Mouse (Mus musculus) liver, embryonic 14.5 days (tissue): ENCODE data around the gene Ssb. TPM values are rescaled to one million over a fixed set of nuclear protein-coding genes. Genes with fewer than 3 reads are reported as not detected.

Experiments
- ATAC-seq: fragments of 200-750 bp; cut with Nextera tagmentation; 2 replicates; pipeline ENCODE4 v1.8.0; 2017; ENCODE audit warnings: moderate number of reproducible peaks, mild to moderate bottlenecking, moderate library complexity; ENCODE audit not compliant: insufficient read depth
- DNase-seq, 3 experiments: peaks; one replicate each; pipeline ENCODE4 v3.0.0-alpha.2; 2012 to 2013; ENCODE audit warnings: low read depth in 3 of 3, low spot score in 3 of 3
- H3K27ac ChIP-seq: fragments of 300-500 bp; sonication (generic); 2 replicates; pipeline ENCODE4 v1.5.1; 2014; ENCODE audit warnings: moderate library complexity, mild to moderate bottlenecking, control low read depth, inconsistent platforms
- H3K27me3 ChIP-seq: fragments of 300-500 bp; sonication (generic); 2 replicates; pipeline ENCODE4 v1.6.1; 2014; ENCODE audit warnings: mild to moderate bottlenecking, low read length, moderate library complexity; ENCODE audit not compliant: control insufficient read depth, insufficient read depth
- H3K36me3 ChIP-seq: fragments of 300-500 bp; sonication (generic); replicated peaks from 2 replicates; pipeline ENCODE4 v1.6.1; 2014; ENCODE audit warnings: low read depth; ENCODE audit not compliant: control insufficient read depth, insufficient read depth
- H3K4me1 ChIP-seq, 2 experiments: fragments of 200-500 bp in 1 of 2; fragments of 300-500 bp in 1 of 2; sonication (generic) in 1 of 2; replicated peaks; 2 replicates each; pipeline ENCODE4 v1.6.1; 2012 to 2014; ENCODE audit warnings: antibody characterized with exemption in 1 of 2, inconsistent platforms in 1 of 2, low read length in 1 of 2; ENCODE audit not compliant: control insufficient read depth in 2 of 2, insufficient read depth in 2 of 2
- H3K4me2 ChIP-seq: fragments of 300-500 bp; sonication (generic); 2 replicates; pipeline ENCODE4 v1.6.1; 2014; ENCODE audit warnings: low read depth, mild to moderate bottlenecking, control low read depth, moderate library complexity
- H3K4me3 ChIP-seq, 2 experiments: fragments of 200-500 bp in 1 of 2; fragments of 300-500 bp in 1 of 2; sonication (generic) in 1 of 2; 2 replicates each; pipeline ENCODE4 v1.5.1; 2012 to 2014; ENCODE audit warnings: low read depth in 2 of 2, low read length in 2 of 2, mild to moderate bottlenecking in 2 of 2, control low read depth in 1 of 2, inconsistent platforms in 1 of 2, moderate library complexity in 1 of 2; ENCODE audit not compliant: insufficient read depth in 1 of 2
- H3K9ac ChIP-seq: fragments of 300-500 bp; sonication (generic); replicated peaks from 2 replicates; pipeline ENCODE4 v1.6.1; 2014; ENCODE audit warnings: mild to moderate bottlenecking, control low read depth, moderate library complexity
- H3K9me3 ChIP-seq: fragments of 300-500 bp; sonication (generic); 2 replicates; pipeline ENCODE4 v1.6.1; 2016; ENCODE audit warnings: low read length, mixed read lengths; ENCODE audit not compliant: control insufficient read depth
- CTCF ChIP-seq: IDR thresholded peaks from 2 replicates; pipeline ENCODE4 v1.5.1; 2016; ENCODE audit warnings: antibody characterized with exemption, low read depth, control low read depth
- EP300 ChIP-seq: IDR thresholded peaks from 2 replicates; pipeline ENCODE4 v1.6.1; 2016; ENCODE audit warnings: antibody characterized with exemption, low read depth
- WGBS: fragments of 180-500 bp; shearing (Covaris S2); extraction: QIAGEN DNeasy Blood & Tissue Kit; methylation state at CpG from one replicate; pipeline ENCODE4 v1.1.7; 2014; ENCODE audit not compliant: insufficient replicate concordance; 5-methylcytosine and 5-hydroxymethylcytosine counted together
- polyA plus RNA-seq, 2 experiments: library from polyadenylated mRNA; depleted of rRNA in 1 of 2; stranded (reverse) in 1 of 2; unstranded in 1 of 2; fragments of >200 nt; fragmentation: Nextera tagmentation in 1 of 2; extraction: Ambion mirVana in 1 of 2; gene quantifications; 2 replicates each; pipeline versions ENCODE4 v1.2.1 to v1.2.3; 2012 to 2014

Gene Ssb
- polyA plus RNA-seq (2012; rRNA removed) = 26.2 and 76.5 TPM in 2 replicates
- polyA plus RNA-seq (2014; fragmentation: Nextera tagmentation; extraction: Ambion mirVana) = 161 and 170 TPM in 2 replicates

DNA sequence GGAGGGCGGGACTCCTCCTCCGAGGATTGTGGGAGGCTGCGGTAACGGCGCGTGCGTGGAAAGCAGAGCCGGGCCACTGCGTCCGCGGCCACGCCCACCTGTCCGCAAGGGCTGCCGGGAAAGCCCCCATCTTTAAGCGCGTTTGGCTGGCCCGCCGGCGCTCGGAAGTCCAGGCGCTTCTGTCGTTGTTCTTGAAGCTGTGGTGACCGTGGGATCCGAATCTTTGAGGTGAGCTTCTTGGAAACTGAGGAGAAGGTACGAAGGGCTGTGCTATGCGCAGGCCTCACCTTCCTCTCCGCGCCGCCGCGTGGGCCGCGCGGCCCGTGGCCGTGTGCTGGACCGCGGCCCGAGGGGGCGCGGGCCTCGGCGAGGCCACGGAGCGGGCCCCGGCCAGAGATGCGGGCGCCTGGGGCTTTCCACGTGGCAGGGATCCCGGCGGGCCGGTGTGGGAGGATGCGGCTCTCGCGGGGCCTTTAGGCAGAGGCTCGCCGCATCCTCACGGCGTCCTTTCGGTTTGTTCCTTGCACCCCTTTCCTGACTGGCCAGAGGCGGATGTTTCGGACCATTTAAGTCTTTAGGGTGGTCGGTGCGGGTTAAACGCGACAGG is at the start of gene Ssb:
Gene Ssb (plus strand): TSS at position 78 of the 607 bp plus-strand sequence.
- H3K9ac ChIP-seq = peak within 1 kb of the TSS; percentile 99
- no peaks in the 10 kb centered on the region for H3K27me3 ChIP-seq
- ATAC-seq (peak; percentile 95), DNase-seq (peak; percentile 85 to 87 (median 87))
- H3K36me3 ChIP-seq = peaks cover 9% of the 10 kb centered on the region
- H3K27ac ChIP-seq = peak within 1 kb of the TSS; percentile 82
- under 1% methylated on average over 60 of the region's 66 CpGs for WGBS
- H3K4me2 ChIP-seq = peak within 1 kb of the TSS; percentile 92
- no peaks in the 10 kb centered on the region for H3K9me3 ChIP-seq
- H3K4me3 ChIP-seq = peak within 1 kb of the TSS; percentile 96 to 100
- peaks cover 5% of the 10 kb centered on the region in 2 experiments; a peak in 3 of 4 replicates for H3K4me1 ChIP-seq
- TF ChIP-seq EP300 = no peak

DNA sequence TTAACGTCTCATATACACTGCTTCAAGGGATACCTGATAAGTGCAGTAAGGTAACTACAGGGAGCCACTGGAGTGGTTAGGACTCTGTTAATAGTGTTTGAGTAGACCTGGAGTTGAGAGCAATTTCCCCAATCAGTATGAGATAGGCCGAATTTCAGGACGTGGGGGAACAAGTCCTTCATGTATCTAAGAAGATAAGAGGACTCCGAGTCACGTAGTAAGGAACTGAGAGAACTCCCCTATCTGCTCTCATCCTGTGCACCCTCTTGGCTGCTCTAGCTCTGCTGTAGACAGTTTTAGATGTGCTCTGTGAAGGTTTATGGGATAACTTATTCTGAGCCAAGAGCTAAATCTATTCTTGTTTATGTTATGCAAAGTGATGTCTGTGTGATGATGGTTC is 44.8 kb upstream of the Ssb start:
- Histone ChIP-seq H3K27ac (peak overlapping the region; percentile 57), H3K36me3 (no peaks in the 10 kb centered on the region), H3K9me3 (no peaks in the 10 kb centered on the region), H3K9ac (no peak overlapping the region), H3K27me3 (no peaks in the 10 kb centered on the region), H3K4me2 (0 out of 2 replicates have a peak overlapping the region, but pooled peaks have one; percentile 25), H3K4me3 (no peak overlapping the region), H3K4me1 (peaks cover 28 to 43% of the 10 kb centered on the region in 2 experiments)
- TF ChIP-seq EP300 = peak; percentile 80
- TF ChIP-seq CTCF = no peak
- DNase-seq (peak in 1 of 3 experiments; percentile 61), ATAC-seq (peak; percentile 77)
- WGBS = 11% methylated on average over 5 of the region's 5 CpGs

DNA sequence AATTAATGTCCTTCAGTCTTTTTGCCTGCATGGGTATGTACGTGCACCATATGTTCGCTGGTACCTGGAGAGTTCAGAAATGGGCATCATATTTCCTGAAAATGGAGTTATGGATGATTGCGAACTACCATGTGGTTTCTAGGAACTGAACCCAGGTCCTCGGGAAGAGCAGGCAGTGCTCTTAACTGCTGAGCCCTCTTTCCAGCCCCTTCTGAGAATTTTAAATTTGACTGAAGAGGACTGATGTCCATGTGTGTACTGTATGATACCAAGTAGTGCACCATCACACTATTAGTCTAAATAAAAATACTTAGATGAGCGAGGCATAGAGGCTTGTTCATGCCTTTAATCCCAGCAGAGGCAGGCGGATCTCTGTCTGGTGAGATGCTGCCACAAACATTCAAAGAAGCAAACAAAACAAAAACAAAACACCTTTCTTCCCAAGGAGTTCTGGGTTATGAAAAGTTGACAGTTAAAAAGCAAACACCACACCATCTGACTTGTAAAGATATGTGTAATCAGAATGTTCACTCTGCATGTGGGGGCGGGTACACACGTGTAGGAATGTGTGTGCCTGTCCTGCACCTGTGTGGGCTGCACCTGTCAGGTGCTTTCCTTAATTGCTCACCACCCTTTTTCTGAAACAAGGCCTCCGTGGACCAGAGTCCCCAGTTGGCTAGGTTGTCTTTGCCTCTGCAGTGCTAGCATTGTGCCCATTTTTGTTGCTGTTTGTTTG is 42.8 kb upstream of the Ssb start:
- TF ChIP-seq CTCF = no peak
- peak; percentile 92 for TF ChIP-seq EP300
- Histone ChIP-seq H3K27me3 (no peaks in the 10 kb centered on the region), H3K9ac (no peak overlapping the region; the same call in 1 of the 2 replicates), H3K4me1 (peaks cover 28 to 46% of the 10 kb centered on the region in 2 experiments), H3K4me3 (no peak overlapping the region), H3K36me3 (no peaks in the 10 kb centered on the region), H3K9me3 (no peaks in the 10 kb centered on the region), H3K27ac (peak overlapping the region; percentile 71), H3K4me2 (peak overlapping the region; percentile 16)
- 41% methylated on average over 9 of the region's 9 CpGs for WGBS
- ATAC-seq (peak; percentile 67), DNase-seq (peak in 1 of 3 experiments; percentile 69)

DNA sequence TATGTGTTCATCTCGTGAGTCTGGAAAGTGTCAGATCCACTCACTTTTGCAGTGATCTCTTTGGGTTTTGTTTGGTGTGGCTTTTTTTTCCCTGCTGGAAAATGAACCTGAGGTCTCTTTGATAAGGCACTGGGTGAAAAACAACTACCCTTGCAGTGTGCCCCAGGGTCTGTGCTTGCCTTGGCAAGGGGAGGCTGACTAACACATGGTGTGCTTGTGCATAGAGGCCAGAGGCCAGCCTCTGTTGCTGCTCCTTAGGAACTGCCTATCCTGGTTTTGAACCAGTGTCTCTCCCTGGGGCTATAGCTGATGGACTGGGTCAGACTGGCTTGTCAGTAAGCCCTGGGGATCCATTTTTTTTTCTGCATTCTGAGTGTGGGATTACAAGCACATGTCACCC is 41.2 kb upstream of the Ssb start:
- Histone ChIP-seq H3K4me3 (no peak overlapping the region), H3K4me2 (no peak overlapping the region), H3K36me3 (peaks cover 3% of the 10 kb centered on the region), H3K4me1 (peaks cover 31 to 44% of the 10 kb centered on the region in 2 experiments), H3K9ac (no peak overlapping the region), H3K9me3 (no peaks in the 10 kb centered on the region), H3K27ac (peak overlapping the region; percentile 58), H3K27me3 (no peaks in the 10 kb centered on the region)
- no peak for DNase-seq
- 39% methylated on average over 1 of the region's 1 CpGs for WGBS
- TF ChIP-seq CTCF = no peak
- TF ChIP-seq EP300 = no peak
- no peak for ATAC-seq

DNA sequence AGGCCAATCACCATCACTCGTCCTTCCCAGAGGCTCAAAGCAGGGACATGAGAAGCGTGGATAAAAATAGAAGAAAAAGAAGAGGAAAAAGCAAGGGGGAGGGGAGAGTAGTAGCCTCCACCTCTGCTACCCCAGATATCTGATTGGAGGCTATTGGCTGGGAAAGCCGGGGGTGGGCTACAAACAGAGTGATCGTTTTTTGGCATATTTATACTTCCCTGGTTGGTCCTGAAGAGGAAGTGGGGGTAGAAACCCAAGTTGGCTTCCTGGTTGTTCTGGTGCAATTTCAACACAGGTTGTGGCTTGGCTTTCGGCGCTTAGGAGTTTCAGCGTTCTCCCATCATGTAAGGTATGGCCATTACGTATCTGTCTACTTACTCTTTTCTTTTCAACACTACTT is 39.7 kb upstream of the Ssb start, which contains the start of gene Klhl23:
Gene Klhl23 (plus strand): TSS at position 234 of the 400 bp plus-strand sequence.
- peak; percentile 41; the same call in 1 of the 2 replicates for ATAC-seq
- WGBS = 3% methylated on average over 8 of the region's 8 CpGs

More for the DNA sequence above, 39.7 kb upstream of the Ssb start, which contains the start of gene Klhl23:
- Histone ChIP-seq H3K9ac (peak within 1 kb of the TSS; percentile 83), H3K27ac (peak within 1 kb of the TSS; percentile 67), H3K9me3 (no peaks in the 10 kb centered on the region), H3K4me3 (peak within 1 kb of the TSS; percentile 75 to 89), H3K36me3 (peaks cover 13% of the 10 kb centered on the region), H3K4me2 (peak within 1 kb of the TSS; percentile 76), H3K4me1 (peaks cover 23 to 40% of the 10 kb centered on the region in 2 experiments), H3K27me3 (no peaks in the 10 kb centered on the region)
- TF ChIP-seq CTCF = no peak
- peak; percentile 12; the same call in 1 of the 2 replicates for TF ChIP-seq EP300
- no peak for DNase-seq
